In genomic region chr4:111498751-111499150, GRCm38 (mm10) we compare ENCODE assay signal across 18 mouse cellular contexts.
DNase-seq lines count a peak whose midpoint lies in the region; ATAC-seq and TF ChIP-seq lines count a peak whose summit lies in the region.
"Had no signal": no experiment of that assay in that cellular context is flagged by ENCODE, and none has a peak within 500 bp of the region (broad histone marks: within the 10 kb centered on the region; RNA-seq: fewer than 3 reads in every experiment).

No protein-coding gene starts in this region.

- WGBS in heart, embryonic 11.5 days (ENCODE audit: insufficient replicate concordance), result 66% methylated on average over 3 of the region's 3 CpGs
- 62% methylated on average over 3 of the region's 3 CpGs for WGBS in liver, embryonic 11.5 days
- 62% methylated on average over 3 of the region's 3 CpGs for WGBS in stomach, postnatal 0 days

- H3K27ac ChIP-seq in left cerebral cortex, adult 2 months, result peak overlapping the region; percentile 44; the same call in 1 of the 2 replicates
- no peak overlapping the region for H3K27ac ChIP-seq in heart, embryonic 11.5 days (ENCODE audit: low read depth, low read length)
- H3K27ac ChIP-seq in liver, embryonic 11.5 days (ENCODE audit: low read depth, low read length), result no peak overlapping the region
- no peak overlapping the region for H3K27ac ChIP-seq in stomach, postnatal 0 days (replicated peaks)
- H3K27ac ChIP-seq: hindbrain, postnatal 0 days; kidney, embryonic 15.5 days had no signal

- DNase-seq in adrenal gland, postnatal 14 days, result peak; percentile 11
- DNase-seq in adrenal gland, postnatal 10 days, result no peak
- DNase-seq in layer of hippocampus, adult 18-20 months (ENCODE audit: low spot score in 2 of 2), result peak; percentile 73 to 78
- DNase-seq in left cerebral cortex, adult 2 months (ENCODE audit: extremely low spot score in 1 of 2, low spot score in 2 of 2), result peak; percentile 75 to 78
- peak; percentile 59 for DNase-seq in right cerebral cortex, postnatal 14 days
- DNase-seq in liver, embryonic 11.5 days (ENCODE audit: low spot score), result no peak
- no peak for DNase-seq in stomach, postnatal 0 days (ENCODE audit: low spot score)
- DNase-seq: cerebellum, adult 9-10 months; heart, adult 18-20 months; heart, postnatal 10 days; lung, adult 18-20 months; thymus, postnatal 25 days had no signal

- no peaks in the 10 kb centered on the region for H3K36me3 ChIP-seq in heart, embryonic 11.5 days (ENCODE audit: control insufficient read depth, insufficient read depth, low read length)
- no peaks in the 10 kb centered on the region for H3K36me3 ChIP-seq in liver, embryonic 11.5 days (ENCODE audit: control insufficient read depth, insufficient read depth, low read length)
- no peaks in the 10 kb centered on the region for H3K36me3 ChIP-seq in stomach, postnatal 0 days (ENCODE audit: control insufficient read depth, insufficient read depth, low read length)
- H3K36me3 ChIP-seq: kidney, embryonic 15.5 days had no signal

- ATAC-seq in heart, embryonic 11.5 days (replicated peaks; ENCODE audit: insufficient number of reproducible peaks, low FRiP score, low TSS enrichment), result no peak
- no peak for ATAC-seq in liver, embryonic 11.5 days (replicated peaks; ENCODE audit: low FRiP score)
- no peak for ATAC-seq in stomach, postnatal 0 days (ENCODE audit: low FRiP score, low TSS enrichment)
- ATAC-seq: hindbrain, postnatal 0 days; Patski had no signal

- no peaks in the 10 kb centered on the region for H3K27me3 ChIP-seq in heart, embryonic 11.5 days (ENCODE audit: control insufficient read depth, insufficient read depth, low read length)
- H3K27me3 ChIP-seq in liver, embryonic 11.5 days (replicated peaks; ENCODE audit: control insufficient read depth, insufficient read depth, low read length), result no peaks in the 10 kb centered on the region
- no peaks in the 10 kb centered on the region for H3K27me3 ChIP-seq in stomach, postnatal 0 days (ENCODE audit: control insufficient read depth, insufficient read depth, low read length)
- H3K27me3 ChIP-seq: CH12.LX; kidney, embryonic 15.5 days; Patski had no signal

- H3K9me3 ChIP-seq in heart, embryonic 11.5 days (replicated peaks; ENCODE audit: control insufficient read depth, low read length), result no peaks in the 10 kb centered on the region
- no peaks in the 10 kb centered on the region for H3K9me3 ChIP-seq in liver, embryonic 11.5 days (ENCODE audit: control insufficient read depth, low read length)
- no peaks in the 10 kb centered on the region for H3K9me3 ChIP-seq in stomach, postnatal 0 days (ENCODE audit: control insufficient read depth, low read length)
- H3K9me3 ChIP-seq: kidney, embryonic 15.5 days had no signal

- H3K4me2 ChIP-seq in heart, embryonic 11.5 days, result no peak overlapping the region
- H3K4me2 ChIP-seq in liver, embryonic 11.5 days, result no peak overlapping the region
- H3K4me2 ChIP-seq in stomach, postnatal 0 days (replicated peaks; ENCODE audit: low read depth), result no peak overlapping the region
- H3K4me2 ChIP-seq: kidney, embryonic 15.5 days had no signal

- H3K4me1 ChIP-seq in heart, embryonic 11.5 days (ENCODE audit: control insufficient read depth, insufficient read depth, low read length), result no peaks in the 10 kb centered on the region
- H3K4me1 ChIP-seq in liver, embryonic 11.5 days (replicated peaks; ENCODE audit: control insufficient read depth, insufficient read depth, low read length), result no peaks in the 10 kb centered on the region
- no peaks in the 10 kb centered on the region for H3K4me1 ChIP-seq in stomach, postnatal 0 days (replicated peaks; ENCODE audit: control insufficient read depth, insufficient read depth)
- H3K4me1 ChIP-seq: kidney, embryonic 15.5 days had no signal

- TF ChIP-seq CTCF in left cerebral cortex, adult 2 months (IDR thresholded peaks at IDR 0.05), result no peak; the same call in 1 of the 2 replicates
- TF ChIP-seq CTCF in stomach, postnatal 0 days (IDR thresholded peaks at IDR 0.05; ENCODE audit: low read depth), result no peak

- H3K9ac ChIP-seq in heart, embryonic 11.5 days (ENCODE audit: low read depth, low read length), result no peak overlapping the region
- H3K9ac ChIP-seq in liver, embryonic 11.5 days (ENCODE audit: low read depth, low read length), result no peak overlapping the region
- H3K9ac ChIP-seq in stomach, postnatal 0 days (ENCODE audit: low read length), result no peak overlapping the region
- H3K9ac ChIP-seq: kidney, embryonic 15.5 days had no signal

- no peak for TF ChIP-seq EP300 in stomach, postnatal 0 days (optimal IDR thresholded peaks at IDR 0.05)

- H3K4me3 ChIP-seq in left cerebral cortex, adult 2 months, result no peak overlapping the region
- no peak overlapping the region for H3K4me3 ChIP-seq in heart, embryonic 11.5 days (ENCODE audit: low read depth, low read length)
- H3K4me3 ChIP-seq in liver, embryonic 11.5 days (ENCODE audit: low read depth, low read length), result no peak overlapping the region
- no peak overlapping the region for H3K4me3 ChIP-seq in stomach, postnatal 0 days (ENCODE audit: low read depth, low read length)
- H3K4me3 ChIP-seq: kidney, embryonic 15.5 days; myocyte had no signal

- intact Hi-C loops in left cerebral cortex, adult 2 months (cut with DNase I), result loop anchor here (1.0 kb wide), 1 partner anchor 171 kb away; no protein-coding TSS in a partner anchor

Comparison
In these comparisons a context has a peak if more than half of its experiments do, and no peak if none do; other contexts are left out.
1. DNase-seq: peak in adrenal gland, postnatal 14 days (single experiment), layer of hippocampus, adult 18-20 months (2 of 2), left cerebral cortex, adult 2 months (2 of 2) and right cerebral cortex, postnatal 14 days (single experiment); none in adrenal gland, postnatal 10 days (single experiment), liver, embryonic 11.5 days (single experiment) and stomach, postnatal 0 days (single experiment).